Mouse (Mus musculus) gastrocnemius, postnatal 4 days (tissue): ENCODE results near the gene Myog. TPM values are rescaled to one million over a fixed set of nuclear protein-coding genes. Genes with fewer than 3 reads are reported as not detected.
"Not testable (repeated sequence)": the region's sequence is repeated elsewhere in the genome, so short reads cannot be mapped to it uniquely, and the experiment has no call there.

Experiments
- DNase-seq, 2 experiments: peaks; one replicate each; pipeline ENCODE4 v3.0.0; 2021 to 2022; ENCODE audit warnings: low spot score in 2 of 2, mixed read lengths in 2 of 2
- long read RNA-seq, 2 experiments: library from polyadenylated mRNA; stranded (forward); transcript quantifications; one replicate each; pipeline ENCODE4 v2.0.0; 2021
- total RNA-seq, 2 experiments: library from RNA; stranded (reverse); gene quantifications; 2 replicates each; pipeline ENCODE4 v1.2.3; 2021

Myog gene
- 100 to 1,000 TPM; 212 to 220 TPM for total RNA-seq
- long read RNA-seq, experiment 1, transcript Myog-201 (3 exons, 1,495 nt) = major isoform, 554 of 574 reads
- long read RNA-seq, experiment 1, partial matches to known transcripts = 17 of 574 reads
- long read RNA-seq, experiment 1, other reads (novel, unspliced or antisense) = 3 of 574 reads
- long read RNA-seq, experiment 2, transcript Myog-201 (3 exons, 1,495 nt) = major isoform, 519 of 539 reads
- long read RNA-seq, experiment 2, partial matches to known transcripts = 17 of 539 reads
- long read RNA-seq, experiment 2, other reads (novel, unspliced or antisense) = 3 of 539 reads

- DNase-seq = peak in 1 of 2 experiments; percentile 49
Measured at GRCm38 (mm10) chr1:134289598-134290099, at the start of gene Myog. Myog (plus strand) TSS chr1:134289989.

GRCm38 (mm10) chr1:134240701-134241100, 49.1 kb upstream of the Myog start:
- DNase-seq = no peak

DNA sequence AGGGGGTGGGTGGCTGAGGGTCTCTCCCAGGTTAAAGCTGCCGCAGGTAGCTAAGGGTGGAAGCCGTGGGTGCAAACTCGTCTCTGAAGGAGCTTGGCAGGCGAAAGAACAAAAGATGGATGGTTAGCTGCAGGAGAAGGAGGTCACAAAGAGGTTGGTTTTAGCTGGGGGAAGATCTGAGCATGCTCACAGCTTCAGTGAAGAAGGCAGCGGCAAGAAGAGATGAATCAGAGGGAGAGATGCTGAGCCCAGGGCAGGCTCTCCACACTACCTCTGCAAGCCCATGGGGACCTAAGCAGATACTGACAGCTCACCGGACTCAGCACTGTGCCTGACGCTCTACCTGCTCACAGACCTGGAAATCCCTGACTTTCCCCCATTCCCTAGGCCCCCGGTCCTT, 48.5 kb upstream of the Myog start:
- DNase-seq = no peak

DNA sequence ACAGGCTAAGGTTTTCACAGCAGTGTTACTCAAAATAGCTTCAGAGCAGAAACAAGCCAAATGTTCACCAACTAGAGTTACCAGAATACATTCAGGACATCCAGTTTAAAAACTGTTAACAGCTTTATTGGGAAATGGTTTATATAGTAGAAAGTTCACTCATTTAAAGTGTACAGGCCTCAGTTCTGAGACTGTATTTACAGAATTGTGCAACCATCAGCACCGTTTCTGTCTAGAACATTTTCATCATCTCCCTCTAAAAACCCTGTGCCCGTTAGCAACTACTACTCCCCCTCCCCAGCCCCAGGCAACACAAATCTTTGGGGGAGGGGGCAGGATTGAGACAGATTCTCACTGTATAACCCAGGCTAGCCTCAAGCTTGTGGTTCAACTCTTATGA, 47.5 kb upstream of the Myog start:
- DNase-seq = no peak

GRCm38 (mm10) chr1:134243505-134243904, 46.3 kb upstream of the Myog start:
- DNase-seq = no peak

DNA sequence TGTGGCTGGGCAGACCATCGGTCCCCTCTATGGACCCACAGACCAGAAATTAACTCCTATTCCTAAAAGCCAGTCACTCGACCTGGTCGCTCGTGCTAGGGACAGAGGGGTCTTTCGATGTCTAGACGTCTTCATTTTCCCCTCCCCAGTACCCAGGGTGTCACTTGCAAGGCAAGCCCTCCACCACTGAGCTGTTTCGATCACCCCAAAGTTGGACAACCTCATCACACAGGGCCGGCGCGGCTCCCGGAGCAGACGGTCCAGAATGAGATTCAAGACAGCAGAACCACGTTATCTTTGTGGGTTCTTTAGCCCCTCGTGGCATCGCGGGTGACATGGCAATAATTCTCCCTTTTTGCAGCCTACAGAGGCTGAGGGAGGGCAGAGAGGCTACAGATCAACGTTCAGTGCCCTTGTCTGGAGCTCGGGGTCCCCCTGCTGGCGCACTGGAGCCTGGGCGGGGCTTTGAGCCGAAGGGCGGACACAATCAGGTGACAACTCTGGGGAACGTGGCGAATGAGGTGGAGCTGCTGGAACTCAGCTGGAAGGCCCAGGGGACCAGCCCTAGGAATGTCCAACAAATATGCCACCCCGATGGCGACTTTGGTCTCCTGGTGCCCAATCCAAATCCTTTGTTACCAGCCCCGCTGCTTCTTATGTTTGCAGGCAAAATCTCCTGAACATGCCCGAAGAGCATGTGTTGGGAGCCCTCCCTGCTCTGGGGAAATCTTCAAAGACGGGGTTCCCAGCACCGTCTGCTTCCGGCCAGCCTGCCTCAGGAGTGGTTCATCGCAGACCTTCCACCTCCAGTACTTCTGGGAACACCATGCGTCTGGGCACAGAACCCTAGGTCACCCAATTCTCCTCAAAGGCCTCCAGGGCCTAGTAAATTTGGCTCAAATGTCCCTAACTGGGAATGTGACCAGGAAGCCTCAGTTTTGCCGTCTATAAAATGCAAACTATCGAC, 45.6 kb upstream of the Myog start:
- DNase-seq = peak; percentile 83 to 91

GRCm38 (mm10) chr1:134245004-134245717, 44.6 kb upstream of the Myog start:
- peak in 1 of 2 experiments; percentile 66 for DNase-seq

DNA sequence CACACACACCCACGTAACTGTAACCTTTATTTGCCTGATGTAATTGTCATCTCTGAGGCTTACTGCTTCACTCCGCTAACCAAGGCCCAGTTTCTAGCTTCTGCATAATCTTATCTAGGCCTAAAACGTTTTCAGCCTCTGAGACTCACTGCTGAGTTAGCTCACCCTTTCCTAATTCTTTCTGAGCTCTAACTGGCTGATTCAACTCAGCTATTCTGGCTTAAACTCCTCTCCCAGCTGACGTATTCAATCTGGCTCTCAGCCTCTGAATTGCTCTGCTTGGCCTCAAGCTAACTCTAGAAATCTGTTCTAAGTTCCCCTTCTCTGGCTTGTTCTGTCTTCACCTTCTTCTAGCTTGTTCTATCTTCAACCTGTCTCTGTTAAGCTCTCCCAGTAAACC, 43.2 kb upstream of the Myog start:
- DNase-seq = peak in 1 of 2 experiments; percentile 41

DNA sequence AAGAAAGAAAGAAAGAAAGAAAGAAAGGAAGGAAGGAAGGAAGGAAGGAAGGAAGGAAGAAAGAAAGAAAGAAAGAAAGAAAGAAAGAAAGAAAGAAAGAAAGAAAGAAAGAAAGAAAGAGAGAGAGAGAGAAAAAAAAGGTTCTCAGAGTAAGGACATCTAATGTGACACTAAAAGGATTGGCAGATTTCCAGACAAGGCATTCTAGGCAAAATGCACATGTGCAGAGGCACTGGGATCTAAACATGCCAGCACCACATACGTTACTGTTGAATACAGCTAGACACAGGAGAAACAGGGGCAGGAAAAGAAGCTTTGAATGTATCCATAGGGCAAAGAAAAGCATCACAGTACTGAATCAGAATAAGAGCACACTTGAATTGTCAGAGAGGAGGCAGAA, 40.1 kb upstream of the Myog start:
- DNase-seq = not testable (repeated sequence)

- DNase-seq = no peak
Measured at GRCm38 (mm10) chr1:134264341-134264740, 25.4 kb upstream of the Myog start.

GRCm38 (mm10) chr1:134265797-134266196, 24.0 kb upstream of the Myog start:
- DNase-seq = no peak

GRCm38 (mm10) chr1:134270026-134270425, 19.8 kb upstream of the Myog start:
- no peak for DNase-seq

DNA sequence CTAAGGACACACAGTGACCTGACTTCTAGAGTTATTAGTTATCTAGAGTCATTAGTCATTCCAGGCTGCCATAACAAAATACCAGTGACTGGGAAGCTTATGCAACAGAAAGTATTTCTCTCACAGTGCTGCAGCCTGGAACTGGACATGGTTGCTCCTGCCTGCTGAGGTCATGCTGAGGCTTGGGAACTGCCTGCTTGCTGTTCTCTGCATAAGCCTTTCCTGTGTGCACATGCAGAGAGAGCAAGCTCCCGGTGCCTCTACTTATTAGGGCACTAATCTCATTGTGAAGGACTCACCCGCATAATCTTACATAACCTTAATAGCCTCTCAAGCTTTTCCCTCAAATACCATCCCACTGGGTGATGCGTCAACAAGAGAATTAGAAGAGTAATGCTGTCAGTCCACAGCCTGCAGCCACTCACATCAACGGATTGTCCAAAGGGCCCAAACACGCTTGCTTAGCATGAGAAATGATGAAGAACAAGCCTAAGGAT, 17.0 kb upstream of the Myog start:
- DNase-seq = no peak

GRCm38 (mm10) chr1:134273493-134274395, 16.0 kb upstream of the Myog start:
- DNase-seq = no peak

GRCm38 (mm10) chr1:134274483-134274920, 15.3 kb upstream of the Myog start:
- DNase-seq = no peak

DNA sequence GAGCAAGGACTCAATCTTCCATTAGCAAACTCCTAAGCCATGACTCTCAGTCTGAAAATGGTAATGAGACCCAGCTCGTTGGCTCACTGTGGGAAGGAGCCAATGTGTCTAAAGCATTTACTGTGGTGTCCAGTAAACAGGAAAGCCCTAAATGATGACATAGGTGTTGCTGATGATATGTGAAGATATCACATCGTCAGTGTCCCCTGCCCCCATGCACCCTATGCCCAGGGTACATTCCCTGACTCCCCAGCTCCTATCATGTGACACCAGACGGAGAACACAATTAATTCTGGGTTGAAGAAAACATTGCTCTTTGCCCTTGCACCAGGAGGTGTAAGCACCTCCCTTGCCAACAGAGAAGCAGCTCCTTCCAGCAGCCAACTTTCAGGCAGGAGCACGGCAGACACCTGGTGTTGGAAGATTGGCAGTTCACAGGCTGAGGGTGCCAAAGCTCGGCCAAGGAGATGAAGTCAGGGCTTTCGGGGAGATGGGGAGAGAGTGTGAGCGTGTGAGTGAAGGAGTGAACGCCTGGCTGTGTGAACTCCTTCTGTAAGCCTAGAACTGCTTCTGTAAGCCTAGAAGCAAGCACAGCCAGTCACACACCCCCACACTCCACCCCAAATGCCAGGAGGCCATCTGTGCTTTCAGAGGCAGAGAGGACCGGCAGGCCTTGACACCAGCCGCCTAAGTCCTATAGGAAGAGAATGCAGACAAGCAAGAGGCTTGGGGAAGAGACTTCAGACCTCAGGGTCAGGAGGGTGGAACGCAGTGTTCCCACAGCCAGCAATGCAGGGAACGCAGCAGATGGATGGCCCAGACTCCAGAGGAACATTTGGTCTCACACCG, 13.9 kb upstream of the Myog start:
- DNase-seq = no peak

- DNase-seq = no peak
Measured at GRCm38 (mm10) chr1:134276823-134277222, 13.0 kb upstream of the Myog start.

DNA sequence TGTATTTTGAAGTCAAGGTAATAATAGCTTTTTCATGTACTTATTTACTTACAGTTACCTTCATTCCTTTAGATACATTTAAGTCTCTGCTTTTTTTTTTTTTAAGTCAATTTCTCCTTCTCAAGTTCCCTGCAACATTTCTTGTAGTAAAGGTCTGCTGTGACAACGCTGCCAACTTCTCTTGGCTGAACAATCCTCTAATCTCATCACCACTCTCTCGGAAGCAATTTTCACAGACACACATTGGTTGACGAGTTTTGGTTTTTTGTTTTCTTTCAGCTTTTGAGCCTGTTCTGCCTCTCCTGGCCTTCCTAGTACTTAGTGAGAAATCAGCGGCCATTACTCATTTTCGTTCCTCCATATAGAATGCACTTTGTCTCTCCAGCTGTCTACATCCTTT, 9.6 kb upstream of the Myog start:
- DNase-seq = no peak

- DNase-seq = no peak
Measured at GRCm38 (mm10) chr1:134281563-134281962, 8.2 kb upstream of the Myog start.
